Mouse (Mus musculus): ENCODE measurements around the gene Srebf2.

The Srebf2 gene

GRCm38 (mm10) chr15:82184183-82184582 is 37.2 kb downstream of the Srebf2 start:
- DNase-seq = no peak

DNA sequence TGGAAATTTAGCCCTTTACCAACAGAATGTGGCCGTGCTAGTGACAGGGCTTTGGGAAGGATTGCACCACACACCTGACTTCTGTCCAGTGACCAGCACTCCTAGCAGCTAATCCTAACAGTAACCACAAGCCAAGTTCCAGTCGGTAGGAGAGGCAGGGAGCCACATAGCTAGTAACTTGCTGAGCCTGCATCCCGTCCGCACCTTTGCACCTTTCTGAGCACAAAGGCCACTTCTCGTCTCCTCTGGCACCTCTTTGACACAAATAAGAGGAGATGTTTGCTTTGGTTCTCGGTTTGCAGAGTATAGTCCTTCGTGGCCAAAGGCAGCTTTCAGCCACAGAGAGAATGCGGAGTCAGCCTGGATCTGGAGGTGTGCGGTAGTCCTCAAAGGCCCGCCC is 37.7 kb downstream of the Srebf2 start:
- DNase-seq = no peak

DNA sequence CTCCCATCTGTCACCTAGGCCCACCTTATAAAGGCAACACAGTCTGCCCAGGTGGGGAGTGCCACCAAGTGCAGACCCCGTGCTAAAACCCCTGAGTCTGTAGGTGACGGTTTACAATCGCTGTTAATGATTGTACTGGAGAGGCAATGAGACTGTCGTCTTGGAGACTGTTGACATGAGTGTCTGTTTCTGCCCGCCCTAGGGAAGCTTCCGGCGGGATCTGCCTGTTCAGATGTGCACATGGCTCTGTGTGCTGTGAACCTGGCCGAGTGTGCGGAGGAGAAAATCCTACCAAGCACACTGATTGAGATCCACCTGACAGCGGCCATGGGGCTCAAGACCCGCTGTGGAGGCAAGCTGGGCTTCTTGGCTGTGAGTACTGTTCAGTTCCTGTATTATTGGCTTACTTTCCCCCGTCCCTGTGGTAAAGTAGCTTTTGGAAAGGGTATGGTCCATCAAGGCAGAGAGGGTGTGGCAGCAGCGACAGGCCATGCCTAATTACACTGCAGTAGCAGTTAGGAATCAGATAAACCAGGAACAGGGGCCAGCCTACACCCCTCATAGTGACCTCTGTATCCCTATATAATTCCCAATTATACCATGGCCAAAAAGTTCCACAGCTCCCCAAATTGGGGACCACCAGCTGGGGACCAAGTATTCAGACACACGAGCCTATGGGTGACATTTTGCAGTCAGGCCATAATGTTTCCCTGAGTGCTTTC is 38.2 kb downstream of the Srebf2 start:
- no peak for DNase-seq

- DNase-seq = no peak
These were observed 39.1 kb downstream of the Srebf2 start for GRCm38 (mm10) chr15:82186131-82186530.

GRCm38 (mm10) chr15:82186931-82187330 is 40.0 kb downstream of the Srebf2 start:
- DNase-seq = no peak

DNA sequence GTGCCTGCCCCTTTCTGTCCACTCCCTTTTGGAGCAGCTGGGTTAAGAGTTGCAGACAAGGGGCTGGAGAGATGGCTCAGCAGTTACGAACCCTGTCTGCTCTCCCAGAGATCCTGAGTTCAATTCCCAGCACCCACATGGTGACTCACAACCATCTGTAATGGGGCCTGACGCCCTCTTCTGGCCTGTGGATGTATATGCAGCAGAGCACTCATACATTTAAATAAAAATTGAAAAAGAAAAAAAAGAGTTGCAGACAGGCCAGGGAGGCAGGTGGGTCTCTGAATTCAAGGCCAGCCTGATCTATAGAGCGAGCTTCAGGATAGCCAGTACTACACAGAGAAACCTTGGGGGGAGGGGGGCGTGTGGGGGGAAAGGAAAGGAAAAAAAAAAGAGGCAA is 40.4 kb downstream of the Srebf2 start:
- no peak for DNase-seq

DNA sequence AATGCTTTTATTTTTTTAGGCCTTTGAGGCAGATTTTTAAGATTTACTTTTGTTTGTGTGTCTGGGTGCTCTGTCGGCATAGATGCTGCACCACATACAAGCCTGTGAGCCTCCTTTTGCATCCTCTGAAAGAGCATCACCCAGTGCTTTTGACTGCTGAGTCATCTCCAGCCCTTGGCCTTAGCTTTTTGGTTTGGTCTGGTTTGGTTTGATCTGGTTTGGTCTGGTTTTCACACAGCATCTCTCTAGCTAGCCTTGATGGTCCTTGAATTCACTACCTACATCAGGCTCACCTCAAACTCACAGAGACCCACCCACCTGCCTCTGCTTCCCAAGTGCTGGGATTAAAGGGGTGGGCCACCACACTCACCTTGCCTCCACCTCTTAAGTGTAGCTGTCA is 40.9 kb downstream of the Srebf2 start:
- DNase-seq = no peak

GRCm38 (mm10) chr15:82188481-82189240 is 41.7 kb downstream of the Srebf2 start:
- DNase-seq = no peak

DNA sequence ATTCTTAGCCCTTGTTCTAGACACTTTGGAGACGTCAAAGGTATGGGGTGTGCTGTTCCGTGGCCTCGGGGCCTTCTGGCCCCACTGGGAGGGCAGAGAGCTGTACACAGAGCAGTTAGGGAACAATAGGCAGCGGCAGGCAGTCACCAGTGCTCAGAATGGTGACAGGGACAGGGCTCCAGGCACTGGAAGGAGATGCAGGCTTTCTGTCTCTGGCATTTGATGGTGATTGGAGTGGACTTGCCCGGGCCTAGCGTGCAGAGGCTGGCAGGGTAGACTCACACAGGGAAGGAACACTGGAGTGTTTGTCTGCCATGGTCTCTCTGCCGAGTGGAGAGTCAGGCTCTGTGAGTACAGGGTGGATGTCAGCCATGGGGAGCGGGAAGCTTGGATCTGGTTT is 45.6 kb downstream of the Srebf2 start:
- peak; percentile 51 for DNase-seq

DNA sequence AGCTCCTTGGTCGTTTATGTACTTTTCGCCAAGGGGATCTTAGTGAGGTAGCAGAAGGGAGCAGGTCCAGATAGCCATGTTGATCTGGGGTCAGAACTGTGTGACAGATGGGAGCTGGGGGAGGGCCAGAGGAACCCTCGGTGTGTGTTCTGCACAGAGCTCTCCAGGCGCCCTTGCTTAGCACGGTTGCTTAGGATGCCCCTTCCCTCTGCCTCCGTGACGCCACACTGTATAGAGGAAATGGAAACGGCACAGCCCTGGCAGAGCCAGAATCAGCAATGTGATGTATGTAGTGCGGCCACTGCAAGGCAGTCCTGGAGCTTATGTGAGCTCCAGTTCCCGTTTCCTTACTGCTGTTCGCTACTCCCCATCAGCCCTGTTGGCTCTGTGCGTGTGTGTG is 49.3 kb downstream of the Srebf2 start:
- DNase-seq = no peak

- DNase-seq = no peak
These were observed 50.3 kb downstream of the Srebf2 start for GRCm38 (mm10) chr15:82197246-82197750.

DNA sequence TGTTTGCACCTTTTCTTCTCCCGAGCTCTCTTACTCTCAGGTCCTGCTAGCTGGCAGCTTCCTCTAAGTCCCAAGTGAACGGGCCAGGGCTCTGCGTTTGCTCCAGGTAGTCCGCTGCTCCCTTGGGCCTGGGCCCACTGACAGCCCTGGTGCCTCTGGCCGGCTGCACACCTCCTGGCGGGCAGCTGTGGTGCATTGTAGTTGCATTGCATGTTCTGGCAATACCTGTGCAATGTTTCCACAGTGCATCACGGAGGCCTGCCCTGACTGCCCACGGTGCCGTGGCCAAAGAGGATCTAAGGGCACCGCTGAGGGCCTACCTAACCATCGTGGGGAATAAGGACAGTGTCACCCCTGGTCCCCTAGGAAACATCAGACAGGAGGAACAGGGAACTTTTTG is 51.0 kb downstream of the Srebf2 start:
- no peak for DNase-seq

DNA sequence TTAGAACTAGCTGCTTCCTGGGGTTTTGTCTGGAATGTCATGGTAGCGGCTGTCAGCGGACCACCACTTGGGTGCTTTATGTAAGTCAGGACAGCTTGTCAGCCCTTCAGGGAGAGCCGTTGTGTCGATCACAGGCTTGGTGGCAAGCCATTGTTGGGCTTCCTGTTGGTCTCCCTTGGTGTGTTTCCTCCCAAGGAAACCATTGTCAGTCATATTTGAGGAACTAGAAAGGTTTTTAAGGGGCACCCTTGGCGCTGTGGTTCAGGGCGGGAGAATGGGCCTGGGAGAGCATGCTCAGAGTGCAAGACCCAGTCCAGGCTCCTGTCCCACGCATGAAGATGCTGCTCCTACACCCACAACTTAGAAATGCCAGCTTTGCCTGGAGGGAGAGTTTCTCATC is 51.4 kb downstream of the Srebf2 start:
- no peak for DNase-seq

- no peak for DNase-seq
These were observed 52.6 kb downstream of the Srebf2 start for GRCm38 (mm10) chr15:82199546-82199945.

GRCm38 (mm10) chr15:82202086-82202485 is 55.1 kb downstream of the Srebf2 start:
- DNase-seq = no peak

DNA sequence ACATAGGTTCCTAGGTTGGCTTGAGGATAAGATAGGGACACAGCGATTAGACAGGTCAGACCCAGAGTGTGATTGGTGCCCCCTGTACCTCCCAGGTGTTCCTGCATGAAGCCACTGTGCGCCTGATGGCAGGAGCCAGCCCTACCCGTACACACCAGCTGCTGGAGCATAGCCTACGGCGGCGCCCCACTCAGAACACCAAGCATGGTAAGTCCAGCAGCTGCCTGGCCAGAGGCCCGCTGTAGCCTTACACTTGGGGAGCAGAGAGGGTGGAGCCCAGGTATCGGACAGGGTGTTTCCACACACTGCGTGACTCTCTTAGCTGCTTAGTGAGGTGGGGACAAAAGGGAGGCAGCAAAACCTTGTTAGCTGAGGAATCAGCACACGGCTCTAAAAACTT is 56.1 kb downstream of the Srebf2 start:
- no peak for DNase-seq

DNA sequence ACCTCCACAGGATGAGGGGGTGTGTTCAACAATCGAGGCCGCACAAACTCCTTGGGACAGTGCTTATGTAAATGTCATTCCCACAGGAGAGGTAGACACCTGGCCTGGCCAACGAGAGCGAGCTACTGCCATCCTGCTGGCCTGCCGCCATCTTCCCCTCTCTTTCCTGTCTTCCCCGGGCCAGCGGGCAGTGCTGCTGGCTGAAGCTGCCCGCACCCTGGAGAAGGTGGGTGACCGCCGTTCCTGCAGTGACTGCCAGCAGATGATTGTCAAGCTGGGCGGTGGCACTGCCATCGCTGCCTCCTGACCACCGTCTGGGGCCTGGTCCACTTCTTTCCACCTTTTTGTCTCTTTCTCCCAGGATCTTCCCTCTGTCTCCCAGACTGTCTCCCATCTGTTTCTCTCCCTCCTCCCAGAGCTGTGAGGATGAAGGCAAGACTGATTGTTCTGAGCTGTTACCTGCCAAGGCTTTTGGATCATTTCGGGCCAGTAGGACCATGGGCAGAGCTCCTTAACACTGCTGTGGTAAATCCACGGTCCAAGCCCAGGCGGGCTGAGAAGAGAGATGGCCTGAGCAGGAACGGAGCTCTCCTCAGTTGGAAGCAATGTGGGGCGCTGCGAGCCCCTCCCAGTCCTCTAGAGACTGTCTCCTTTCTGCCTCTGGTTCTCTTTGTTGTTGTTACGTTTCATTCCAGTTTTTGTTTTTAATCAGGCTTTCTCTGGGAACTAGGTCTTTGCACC is 56.8 kb downstream of the Srebf2 start:
- no peak for DNase-seq

- no peak for DNase-seq
These were observed 57.8 kb downstream of the Srebf2 start for GRCm38 (mm10) chr15:82204680-82205371.

- peak; percentile 69 for DNase-seq
These were observed 59.6 kb downstream of the Srebf2 start for GRCm38 (mm10) chr15:82206365-82207104.

GRCm38 (mm10) chr15:82207105-82207459 is 60.1 kb downstream of the Srebf2 start:
- no peak for DNase-seq

- no peak for DNase-seq
These were observed 60.7 kb downstream of the Srebf2 start for GRCm38 (mm10) chr15:82207504-82208219.

DNA sequence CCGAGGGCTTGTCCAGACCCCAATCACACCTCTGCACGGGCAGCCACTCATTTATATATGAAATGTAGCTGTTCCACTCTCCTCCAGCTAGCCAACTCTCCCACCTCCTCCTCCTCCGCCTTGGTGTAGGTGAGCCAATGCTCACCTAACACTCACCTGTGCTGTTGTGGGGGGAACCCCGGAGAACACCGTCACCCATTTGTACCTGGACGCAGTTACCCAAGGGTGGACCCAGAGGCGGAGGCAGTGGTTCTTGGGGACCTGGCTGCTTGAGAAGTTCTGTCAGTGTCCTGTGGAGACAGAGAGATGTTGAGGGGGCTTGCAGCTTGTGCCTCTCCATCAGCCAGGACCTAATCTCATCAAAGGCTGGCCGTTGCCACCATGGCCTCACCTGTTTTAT is 61.3 kb downstream of the Srebf2 start:
- DNase-seq = no peak

Data from layer of hippocampus, adult 9-11 months (tissue).